Mouse (Mus musculus) stomach, embryonic 14.5 days (tissue): ENCODE data around the gene Cers6. TPM values are rescaled to one million over a fixed set of nuclear protein-coding genes. Genes with fewer than 3 reads are reported as not detected.

Experiments
- ATAC-seq: fragments of 200-750 bp; cut with Nextera tagmentation; 2 replicates; pipeline ENCODE4 v1.8.0; 2017; ENCODE audit warnings: low read depth, moderate TSS enrichment; ENCODE audit not compliant: insufficient number of reproducible peaks, insufficient read depth, low FRiP score
- H3K27ac ChIP-seq: fragments of 300-500 bp; sonication (generic); 2 replicates; pipeline ENCODE4 v1.5.1; 2014; ENCODE audit warnings: mild to moderate bottlenecking, low read length, moderate library complexity, mixed read lengths
- H3K27me3 ChIP-seq: fragments of 300-500 bp; sonication (generic); 2 replicates; pipeline ENCODE4 v1.6.1; 2014; ENCODE audit warnings: low read length, control low read depth, mixed read lengths; ENCODE audit not compliant: control insufficient read depth, insufficient read depth
- H3K36me3 ChIP-seq: fragments of 300-500 bp; sonication (generic); 2 replicates; pipeline ENCODE4 v1.6.1; 2014; ENCODE audit warnings: mild to moderate bottlenecking, control low read depth, low read length, moderate library complexity, mixed read lengths; ENCODE audit not compliant: control insufficient read depth, insufficient read depth
- H3K4me1 ChIP-seq: fragments of 300-500 bp; sonication (generic); 2 replicates; pipeline ENCODE4 v1.6.1; 2014; ENCODE audit warnings: low read length, control low read depth, mixed read lengths; ENCODE audit not compliant: control insufficient read depth, insufficient read depth
- H3K4me2 ChIP-seq: fragments of 300-500 bp; sonication (generic); replicated peaks from 2 replicates; pipeline ENCODE4 v1.6.1; 2014; ENCODE audit warnings: low read depth, low read length, control low read depth
- H3K4me3 ChIP-seq: fragments of 300-500 bp; sonication (generic); 2 replicates; pipeline ENCODE4 v1.5.1; 2014; ENCODE audit warnings: low read depth, low read length, control low read depth
- H3K9ac ChIP-seq: fragments of 300-500 bp; sonication (generic); replicated peaks from 2 replicates; pipeline ENCODE4 v1.6.1; 2014; ENCODE audit warnings: low read depth, mild to moderate bottlenecking, control low read depth, low read length, moderate library complexity, mixed read lengths
- H3K9me3 ChIP-seq: fragments of 300-500 bp; sonication (generic); 2 replicates; pipeline ENCODE4 v1.6.1; 2016; ENCODE audit warnings: low read depth, low read length, control low read depth; ENCODE audit not compliant: control insufficient read depth
- WGBS: fragments of 180-500 bp; shearing (Covaris S2); extraction: QIAGEN DNeasy Blood & Tissue Kit; methylation state at CpG from one replicate; pipeline ENCODE4 v1.1.7; 2014; 5-methylcytosine and 5-hydroxymethylcytosine counted together
- polyA plus RNA-seq: library from polyadenylated mRNA; unstranded; fragments of >200 nt; fragmentation: Nextera tagmentation; extraction: Ambion mirVana; gene quantifications from 2 replicates; pipeline ENCODE4 v1.2.1, GENCODE M21; 2014

The Cers6 gene
- polyA plus RNA-seq, 1 experiment from 2014 or later: 37.5 TPM

DNA sequence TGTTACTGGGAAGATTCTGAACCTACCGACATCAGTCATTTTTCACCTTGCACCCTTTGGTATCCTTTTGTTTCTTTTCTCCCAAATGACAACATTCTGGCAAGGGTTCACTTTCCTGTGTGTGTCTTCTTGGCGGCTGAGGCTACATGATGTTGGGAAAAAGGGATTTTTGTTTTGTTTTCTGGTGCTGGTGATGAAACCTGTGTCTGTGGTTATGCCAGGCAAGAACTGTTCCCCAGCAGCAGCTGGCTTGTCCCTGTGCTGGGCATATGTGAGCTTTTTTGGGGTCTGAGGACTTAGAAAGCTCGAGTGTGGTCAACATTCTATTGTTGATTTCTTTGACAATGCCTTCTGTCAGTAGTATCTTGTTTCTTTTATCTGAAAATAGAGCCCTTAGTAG lies 45.7 kb downstream of the Cers6 start:
- no peak for ATAC-seq
- H3K9me3 ChIP-seq: no peaks in the 10 kb centered on the region
- no peak overlapping the region for H3K4me2 ChIP-seq
- no peaks in the 10 kb centered on the region for H3K27me3 ChIP-seq
- H3K9ac ChIP-seq: no peak overlapping the region
- 0 out of 2 replicates have a peak, but pooled peaks cover 5% of the 10 kb centered on the region for H3K4me1 ChIP-seq
- no peak overlapping the region for H3K4me3 ChIP-seq
- 78% methylated on average over 3 of the region's 3 CpGs for WGBS
- H3K27ac ChIP-seq: no peak overlapping the region
- H3K36me3 ChIP-seq: no peaks in the 10 kb centered on the region

DNA sequence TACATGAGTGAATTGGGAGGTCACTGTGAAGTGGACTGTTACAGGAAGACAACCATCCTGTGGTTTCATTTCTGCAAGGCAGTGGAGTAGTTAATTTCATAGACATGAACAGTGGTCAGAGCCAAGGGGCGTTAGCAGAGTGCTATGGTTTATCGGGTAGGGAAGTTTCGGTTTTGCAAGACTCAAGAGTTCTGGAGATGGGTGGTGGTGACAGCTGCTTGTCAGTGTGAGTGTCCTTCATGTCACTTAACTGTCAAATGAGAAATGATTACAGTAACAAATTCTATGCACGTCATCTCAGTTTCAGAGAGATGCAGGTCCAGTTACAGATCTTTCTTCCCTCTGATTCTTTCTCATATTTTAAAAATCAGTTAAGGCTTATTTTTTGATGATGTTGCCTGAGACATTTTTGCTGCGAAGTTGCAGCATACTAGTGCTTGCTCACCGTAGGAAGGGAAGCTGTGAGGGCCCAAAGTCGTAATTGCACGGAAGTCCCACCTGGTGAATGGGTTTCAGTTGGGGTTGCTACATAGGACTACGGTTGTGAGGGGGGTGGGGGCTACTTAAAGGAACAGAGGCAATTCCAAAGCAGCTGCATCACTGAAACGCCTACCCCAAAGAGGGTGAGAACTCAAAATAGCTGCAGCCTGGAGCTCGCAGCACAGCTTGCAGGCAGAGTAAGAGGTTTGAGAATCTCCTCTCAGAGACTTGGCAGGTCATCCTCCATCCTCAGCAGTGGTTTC lies 46.7 kb downstream of the Cers6 start:
- H3K27ac ChIP-seq: no peak overlapping the region
- H3K27me3 ChIP-seq: no peaks in the 10 kb centered on the region
- H3K9me3 ChIP-seq: no peaks in the 10 kb centered on the region
- no peak overlapping the region for H3K4me2 ChIP-seq
- H3K4me3 ChIP-seq: no peak overlapping the region
- 72% methylated on average over 11 of the region's 11 CpGs for WGBS
- ATAC-seq: no peak
- 0 out of 2 replicates have a peak, but pooled peaks cover 5% of the 10 kb centered on the region for H3K4me1 ChIP-seq
- H3K36me3 ChIP-seq: no peaks in the 10 kb centered on the region
- H3K9ac ChIP-seq: no peak overlapping the region

DNA sequence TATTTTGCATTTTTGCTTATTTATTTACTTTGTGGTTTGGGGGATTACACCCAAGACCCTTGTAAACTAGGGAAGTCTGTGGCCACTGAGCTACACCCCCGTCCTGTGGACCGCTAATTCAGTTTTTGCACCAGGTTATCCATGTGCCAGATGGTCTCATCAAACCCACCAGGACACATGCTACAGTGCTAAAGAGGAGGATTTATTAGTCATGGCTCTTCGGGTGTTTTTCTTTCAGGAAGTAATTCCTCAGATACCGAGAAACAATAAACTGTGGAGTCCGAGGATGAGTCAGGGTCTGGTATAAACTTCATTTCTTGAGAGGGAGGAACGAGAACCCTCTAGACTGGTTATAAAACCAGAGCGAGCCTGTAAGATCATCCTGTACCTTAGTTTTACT lies 49.5 kb downstream of the Cers6 start:
- WGBS: 59% methylated on average over 7 of the region's 7 CpGs

DNA sequence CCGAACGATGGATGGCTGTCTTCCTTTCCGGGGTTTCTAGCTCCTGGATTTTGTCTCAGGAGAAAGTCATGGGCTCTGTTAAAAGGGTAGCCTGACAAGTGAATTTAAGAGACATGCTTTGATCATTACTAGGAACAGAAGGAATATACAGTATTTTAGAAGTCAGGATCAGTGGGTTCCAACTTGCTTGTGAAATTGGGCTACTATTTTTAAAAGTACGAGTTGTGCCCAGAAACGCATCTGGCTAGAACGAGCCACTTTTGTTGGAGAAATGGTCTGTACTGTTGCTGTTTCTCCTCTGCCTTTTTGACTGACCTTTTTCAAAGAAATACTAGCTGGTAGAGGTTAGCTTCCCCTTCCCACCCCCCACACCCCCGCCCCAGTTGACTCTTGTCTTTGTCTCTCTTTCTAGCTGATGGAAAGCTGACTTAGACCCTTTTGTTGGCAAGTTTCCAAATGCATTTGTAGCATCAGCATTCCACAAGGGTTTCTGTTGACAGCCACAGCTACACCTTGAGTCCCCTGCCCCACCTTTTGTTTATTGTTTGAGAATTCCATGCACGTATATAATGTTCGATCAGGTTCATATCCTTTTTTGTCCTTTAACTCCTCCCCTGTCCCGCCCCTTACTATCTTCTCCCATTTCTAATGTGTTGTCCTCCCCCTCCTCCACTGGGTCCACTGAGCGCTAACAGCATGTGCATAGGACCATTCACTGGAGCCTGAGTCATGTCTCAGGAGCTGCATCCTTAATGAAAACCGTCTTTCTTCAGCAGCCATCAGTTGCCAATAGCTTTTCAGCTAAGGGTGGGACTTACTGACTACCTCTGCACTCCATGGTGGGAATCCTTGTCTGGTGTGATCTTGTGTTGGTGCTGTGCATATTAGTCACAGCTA lies 50.6 kb downstream of the Cers6 start:
- WGBS: 62% methylated on average over 12 of the region's 12 CpGs
- Histone ChIP-seq H3K4me3 (no peak overlapping the region), H3K27ac (no peak overlapping the region), H3K27me3 (no peaks in the 10 kb centered on the region), H3K4me1 (0 out of 2 replicates have a peak, but pooled peaks cover 5% of the 10 kb centered on the region), H3K36me3 (no peaks in the 10 kb centered on the region), H3K4me2 (no peak overlapping the region), H3K9ac (no peak overlapping the region), H3K9me3 (no peaks in the 10 kb centered on the region)
- ATAC-seq: no peak

More for the DNA sequence above, 49.5 kb downstream of the Cers6 start:
- 0 out of 2 replicates have a peak, but pooled peaks cover 5% of the 10 kb centered on the region for H3K4me1 ChIP-seq
- H3K4me2 ChIP-seq: no peak overlapping the region
- H3K4me3 ChIP-seq: no peak overlapping the region
- H3K27ac ChIP-seq: no peak overlapping the region
- no peaks in the 10 kb centered on the region for H3K36me3 ChIP-seq
- H3K27me3 ChIP-seq: no peaks in the 10 kb centered on the region
- ATAC-seq: no peak
- H3K9me3 ChIP-seq: no peaks in the 10 kb centered on the region
- H3K9ac ChIP-seq: no peak overlapping the region

DNA sequence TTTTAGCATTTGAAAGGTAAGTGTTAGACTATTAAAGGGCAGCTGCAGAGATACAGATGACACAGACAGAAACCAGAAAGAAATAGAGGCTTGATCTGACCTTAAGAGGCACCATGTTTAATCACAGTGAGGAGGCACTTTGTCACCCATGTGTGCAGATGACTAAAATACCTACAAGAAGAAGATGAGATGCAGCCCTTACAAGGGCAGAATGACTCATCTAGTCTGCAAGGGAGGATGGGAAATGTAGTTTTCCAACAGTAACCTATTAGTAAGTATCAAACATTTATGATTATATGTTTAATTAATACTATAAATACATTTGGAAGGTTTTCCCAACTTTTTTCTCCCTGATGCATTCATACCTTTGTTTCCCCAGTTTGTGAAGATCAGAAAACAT lies 54.5 kb downstream of the Cers6 start:
- Histone ChIP-seq H3K27me3 (no peaks in the 10 kb centered on the region), H3K36me3 (no peaks in the 10 kb centered on the region), H3K27ac (no peak overlapping the region), H3K4me2 (no peak overlapping the region), H3K4me1 (0 out of 2 replicates have a peak, but pooled peaks cover 5% of the 10 kb centered on the region), H3K9ac (no peak overlapping the region), H3K9me3 (no peaks in the 10 kb centered on the region), H3K4me3 (no peak overlapping the region)
- no peak for ATAC-seq

DNA sequence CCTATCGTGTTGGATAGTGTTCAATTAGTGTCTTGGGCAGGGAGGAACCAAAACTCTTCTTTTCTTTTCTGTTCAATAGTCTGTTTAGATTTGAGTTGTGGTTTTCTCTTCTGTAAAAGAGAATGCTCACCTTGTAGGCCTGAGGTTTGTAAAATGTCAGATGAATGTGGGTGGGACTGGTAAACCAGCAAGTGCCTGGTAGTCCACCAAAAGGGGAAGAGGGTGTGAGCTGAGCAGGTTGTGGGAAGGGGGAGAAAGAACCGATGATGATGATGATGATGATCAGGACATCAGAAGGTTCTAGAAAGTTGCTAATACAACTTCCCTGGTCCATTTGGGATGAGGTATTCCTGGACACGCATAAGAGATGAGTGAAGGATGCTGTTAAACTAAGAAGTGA lies 55.1 kb downstream of the Cers6 start:
- 91% methylated on average over 3 of the region's 3 CpGs for WGBS
- no peak overlapping the region for H3K27ac ChIP-seq
- H3K27me3 ChIP-seq: no peaks in the 10 kb centered on the region
- no peak for ATAC-seq
- 0 out of 2 replicates have a peak, but pooled peaks cover 5% of the 10 kb centered on the region for H3K4me1 ChIP-seq
- no peak overlapping the region for H3K4me2 ChIP-seq
- no peak overlapping the region for H3K4me3 ChIP-seq
- H3K36me3 ChIP-seq: no peaks in the 10 kb centered on the region
- H3K9ac ChIP-seq: no peak overlapping the region
- H3K9me3 ChIP-seq: no peaks in the 10 kb centered on the region

DNA sequence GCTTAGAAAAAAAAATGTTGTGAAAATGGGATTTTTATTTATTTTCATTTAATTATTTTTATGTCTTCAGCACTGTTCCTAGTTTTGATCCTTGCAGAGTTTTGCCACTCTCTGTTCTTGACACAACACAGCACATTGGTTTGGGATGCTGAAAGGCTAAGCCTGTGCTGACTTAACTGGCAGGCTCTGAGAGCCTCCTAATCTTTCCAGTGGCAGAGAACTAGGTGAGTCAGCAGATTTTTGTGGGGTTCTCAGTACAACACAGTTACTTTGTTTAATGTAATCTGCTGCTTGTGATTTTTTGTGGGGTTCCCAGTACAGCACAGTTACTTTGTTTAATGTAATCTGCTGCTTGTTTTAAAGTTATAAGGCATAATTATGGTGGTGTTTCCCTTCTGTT lies 55.8 kb downstream of the Cers6 start:
- Histone ChIP-seq H3K4me3 (no peak overlapping the region), H3K27me3 (no peaks in the 10 kb centered on the region), H3K36me3 (no peaks in the 10 kb centered on the region), H3K9ac (no peak overlapping the region), H3K4me1 (no peaks in the 10 kb centered on the region), H3K4me2 (no peak overlapping the region), H3K27ac (no peak overlapping the region), H3K9me3 (no peaks in the 10 kb centered on the region)
- ATAC-seq: no peak

DNA sequence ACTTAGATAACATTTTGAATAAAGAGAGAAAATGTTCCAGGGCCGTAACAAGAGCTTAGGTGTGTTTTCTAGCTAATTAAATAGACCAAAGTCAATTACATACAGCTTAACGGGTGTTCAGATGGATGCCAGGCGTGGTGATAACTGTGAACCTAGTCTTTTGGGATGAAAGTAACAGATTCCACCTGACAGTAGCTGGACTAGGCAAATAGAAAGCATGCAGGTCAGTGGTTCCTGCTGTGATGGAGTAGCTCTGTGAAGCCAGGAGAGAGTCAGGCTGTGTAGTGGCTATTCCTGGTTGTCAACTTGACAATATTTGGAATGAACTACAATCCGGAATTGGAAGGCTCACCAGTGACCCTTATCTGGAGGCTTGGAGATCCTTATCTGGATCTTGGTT lies 56.3 kb downstream of the Cers6 start:
- no peak overlapping the region for H3K27ac ChIP-seq
- H3K27me3 ChIP-seq: no peaks in the 10 kb centered on the region
- no peak overlapping the region for H3K9ac ChIP-seq
- 85% methylated on average over 4 of the region's 4 CpGs for WGBS
- H3K4me3 ChIP-seq: no peak overlapping the region
- ATAC-seq: no peak
- no peaks in the 10 kb centered on the region for H3K4me1 ChIP-seq
- H3K9me3 ChIP-seq: no peaks in the 10 kb centered on the region
- no peaks in the 10 kb centered on the region for H3K36me3 ChIP-seq
- no peak overlapping the region for H3K4me2 ChIP-seq
